Comparison of ENCODE assay signal across 28 mouse cellular contexts in genomic region chr7:135553550-135553949, GRCm38 (mm10). TPM values are rescaled to one million over a fixed set of nuclear protein-coding genes. Genes with fewer than 3 reads are reported as not detected.
"Had no signal": no experiment of that assay in that cellular context is flagged by ENCODE, and none has a peak within 500 bp of the region (broad histone marks: within the 10 kb centered on the region; RNA-seq: fewer than 3 reads in every experiment).

No protein-coding gene starts in this region.

- DNase-seq: kidney, adult 2 months; kidney, postnatal 25 days; layer of hippocampus, adult 9-11 months; lung, adult 18-20 months; lung, postnatal 10 days; lung, postnatal 4 days; midbrain, embryonic 14.5 days; right cerebral cortex, adult 18-20 months; right cerebral cortex, postnatal 14 days; right cerebral cortex, postnatal 4 days; spleen, adult 18-20 months; thymus, postnatal 25 days had no signal

- H3K9me3 ChIP-seq: lung, embryonic 15.5 days; megakaryocyte, embryonic 14.5 days; neural tube, embryonic 12.5 days; neural tube, embryonic 15.5 days; stomach, embryonic 15.5 days had no signal

- H3K36me3 ChIP-seq: lung, embryonic 15.5 days; neural tube, embryonic 12.5 days; neural tube, embryonic 15.5 days; stomach, embryonic 15.5 days had no signal

- H3K4me3 ChIP-seq: layer of hippocampus, adult 2 months; lung, embryonic 15.5 days; megakaryocyte, embryonic 14.5 days; neural tube, embryonic 12.5 days; neural tube, embryonic 15.5 days; stomach, embryonic 15.5 days had no signal

- H3K4me2 ChIP-seq: lung, embryonic 15.5 days; midbrain, embryonic 11.5 days; neural tube, embryonic 12.5 days; neural tube, embryonic 15.5 days; stomach, embryonic 15.5 days had no signal

- H3K27ac ChIP-seq: kidney, postnatal 0 days; layer of hippocampus, adult 2 months; liver, embryonic 14.5 days; lung, embryonic 15.5 days; neural tube, embryonic 12.5 days; neural tube, embryonic 15.5 days; stomach, embryonic 15.5 days had no signal

- H3K9ac ChIP-seq: liver, embryonic 14.5 days; lung, embryonic 15.5 days; neural tube, embryonic 12.5 days; neural tube, embryonic 15.5 days; stomach, embryonic 15.5 days had no signal

- ATAC-seq: intestine, postnatal 0 days had no signal

- H3K27me3 ChIP-seq: lung, embryonic 15.5 days; megakaryocyte, embryonic 14.5 days; neural tube, embryonic 15.5 days; stomach, embryonic 15.5 days had no signal

- H3K4me1 ChIP-seq: stomach, embryonic 15.5 days had no signal

RNA-seq across cellular contexts. Expression of gene Clrn3, which starts 25.1 kb away (rescaled TPM):
- total RNA-seq: layer of hippocampus, adult 2 months; layer of hippocampus, postnatal 25 days; left cerebral cortex, adult 18-20 months; left cerebral cortex, postnatal 25 days; liver, adult 2 months; midbrain, postnatal 0 days had no signal
- polyA plus RNA-seq: limb, embryonic 11.5 days; liver, embryonic 14.5 days; midbrain, embryonic 11.5 days; midbrain, embryonic 14.5 days; midbrain, postnatal 0 days; neural tube, embryonic 12.5 days; neural tube, embryonic 15.5 days had no signal
